Mouse (Mus musculus) kidney, postnatal 14 days (tissue): ENCODE results near the gene Mettl7a1.
A peak's percentile ranks its signal among the peaks of the same experiment; 100 is the strongest.
"Not testable (repeated sequence)": the region's sequence is repeated elsewhere in the genome, so short reads cannot be mapped to it uniquely, and the experiment has no call there.

Experiments used
- DNase-seq: peaks from one replicate; pipeline ENCODE4 v3.0.0; 2022; ENCODE audit warnings: mixed read lengths

The Mettl7a1 gene

GRCm38 (mm10) chr15:100346761-100347160 is 42.8 kb downstream of the Mettl7a1 start:
- DNase-seq: peak; percentile 84

GRCm38 (mm10) chr15:100349496-100349895 is 45.6 kb downstream of the Mettl7a1 start:
- peak; percentile 82 for DNase-seq

- peak; percentile 47 for DNase-seq
Observed at GRCm38 (mm10) chr15:100351501-100352060, 47.6 kb downstream of the Mettl7a1 start.

GRCm38 (mm10) chr15:100352711-100353250 is 48.8 kb downstream of the Mettl7a1 start, which contains the start of the genes Methig1 and Mettl7a2:
TSS of gene Methig1 (plus strand) at chr15:100353149.
TSS of gene Mettl7a2 (plus strand) at chr15:100353200.
- no peak for DNase-seq

- not testable (repeated sequence) for DNase-seq
Observed at GRCm38 (mm10) chr15:100353399-100353798, 49.5 kb downstream of the Mettl7a1 start.

GRCm38 (mm10) chr15:100355876-100356275 is 51.9 kb downstream of the Mettl7a1 start:
- DNase-seq: no peak

GRCm38 (mm10) chr15:100364242-100364641 is 60.3 kb downstream of the Mettl7a1 start, which contains the start of gene Higd1c:
TSS of gene Higd1c (plus strand) at chr15:100364542.
- DNase-seq: no peak

GRCm38 (mm10) chr15:100365967-100366366 is 62.0 kb downstream of the Mettl7a1 start:
- not testable (repeated sequence) for DNase-seq

- DNase-seq: no peak
Observed at GRCm38 (mm10) chr15:100367119-100367518, 63.2 kb downstream of the Mettl7a1 start.

GRCm38 (mm10) chr15:100375066-100375465 is 71.1 kb downstream of the Mettl7a1 start:
- DNase-seq: peak; percentile 76

- not testable (repeated sequence) for DNase-seq
Observed at GRCm38 (mm10) chr15:100377847-100378505, 74.0 kb downstream of the Mettl7a1 start.
